Mouse (Mus musculus) forebrain, postnatal 0 days (tissue): ENCODE results near the gene Il1a. TPM values are rescaled to one million over a fixed set of nuclear protein-coding genes. Genes with fewer than 3 reads are reported as not detected.
A peak's percentile ranks its signal among the peaks of the same experiment; 100 is the strongest.

ENCODE experiments used
- ATAC-seq: fragments of 200-750 bp; cut with Nextera tagmentation; 2 replicates; pipeline ENCODE4 v1.8.0; 2017; ENCODE audit warnings: mild to moderate bottlenecking, moderate library complexity
- DNase-seq: peaks from one replicate; pipeline ENCODE4 v3.0.0-alpha.2; 2015
- H3K27ac ChIP-seq: fragments of 300-500 bp; sonication (generic); 2 replicates; pipeline ENCODE4 v1.5.1; 2014; ENCODE audit warnings: low read depth, mild to moderate bottlenecking, antibody characterized with exemption, low read length, moderate library complexity, mixed read lengths
- H3K27me3 ChIP-seq: fragments of 300-500 bp; sonication (generic); 2 replicates; pipeline ENCODE4 v1.6.1; 2014; ENCODE audit warnings: mild to moderate bottlenecking, low read length, mixed read lengths; ENCODE audit not compliant: insufficient read depth
- H3K36me3 ChIP-seq: fragments of 300-500 bp; sonication (generic); 2 replicates; pipeline ENCODE4 v1.6.1; 2014; ENCODE audit warnings: mild to moderate bottlenecking, moderate library complexity; ENCODE audit not compliant: insufficient read depth
- H3K4me1 ChIP-seq: fragments of 300-500 bp; sonication (generic); 2 replicates; pipeline ENCODE4 v1.6.1; 2014; ENCODE audit warnings: antibody characterized with exemption; ENCODE audit not compliant: insufficient read depth
- H3K4me2 ChIP-seq: fragments of 300-500 bp; sonication (generic); 2 replicates; pipeline ENCODE4 v1.6.1; 2014; ENCODE audit warnings: low read depth, mild to moderate bottlenecking, moderate library complexity
- H3K4me3 ChIP-seq: fragments of 300-500 bp; sonication (generic); 2 replicates; pipeline ENCODE4 v1.5.1; 2014; ENCODE audit warnings: low read depth, low read length, mixed read lengths
- H3K9ac ChIP-seq: fragments of 300-500 bp; sonication (generic); 2 replicates; pipeline ENCODE4 v1.6.1; 2014; ENCODE audit warnings: mild to moderate bottlenecking
- H3K9me3 ChIP-seq: fragments of 300-500 bp; sonication (generic); 2 replicates; pipeline ENCODE4 v1.6.1; 2016; ENCODE audit warnings: low read length
- CTCF ChIP-seq: sonication (generic); IDR thresholded peaks from 2 replicates; pipeline ENCODE4 v1.5.1; 2016; ENCODE audit warnings: antibody characterized with exemption, control low read depth, low read depth
- WGBS: fragments of 180-500 bp; shearing (Covaris S2); extraction: QIAGEN DNeasy Blood & Tissue Kit; methylation state at CpG from one replicate; pipeline ENCODE4 v1.1.7; 2014; 5-methylcytosine and 5-hydroxymethylcytosine counted together
- polyA plus RNA-seq: library from polyadenylated mRNA; unstranded; fragments of >200 nt; fragmentation: Nextera tagmentation; extraction: Ambion mirVana; gene quantifications from 2 replicates; pipeline ENCODE4 v1.2.1, GENCODE M21; 2015
- total RNA-seq: library from RNA; depleted of rRNA; stranded (reverse); fragments of >200 nt; gene quantifications from 2 replicates; pipeline ENCODE4 v1.2.3, GENCODE M21; 2014

Gene Il1a
- total and polyA plus RNA-seq, 2 experiments from 2014 or later = 0.10 to 0.38 TPM

DNA sequence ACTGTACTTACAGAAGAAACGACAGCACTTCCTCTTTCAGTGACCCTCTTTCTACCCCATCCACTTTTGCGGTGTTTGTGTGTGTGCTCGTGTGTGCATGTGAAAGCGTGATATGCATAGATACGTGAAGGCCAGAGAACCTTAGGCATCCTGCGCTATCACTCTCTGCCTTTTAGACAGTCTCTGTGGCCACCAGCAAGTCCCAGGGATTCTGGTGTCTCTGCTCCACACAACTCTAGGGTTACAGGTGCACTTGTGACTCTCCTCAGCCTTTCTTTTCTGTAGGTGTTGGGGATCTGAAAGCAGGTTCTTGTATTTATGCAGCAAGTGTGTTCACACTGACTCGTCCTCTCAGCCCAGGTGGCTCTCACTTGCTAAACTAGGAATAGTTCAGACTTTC lies 44.5 kb downstream of the Il1a start:
- 95% methylated on average over 7 of the region's 7 CpGs for WGBS

DNA sequence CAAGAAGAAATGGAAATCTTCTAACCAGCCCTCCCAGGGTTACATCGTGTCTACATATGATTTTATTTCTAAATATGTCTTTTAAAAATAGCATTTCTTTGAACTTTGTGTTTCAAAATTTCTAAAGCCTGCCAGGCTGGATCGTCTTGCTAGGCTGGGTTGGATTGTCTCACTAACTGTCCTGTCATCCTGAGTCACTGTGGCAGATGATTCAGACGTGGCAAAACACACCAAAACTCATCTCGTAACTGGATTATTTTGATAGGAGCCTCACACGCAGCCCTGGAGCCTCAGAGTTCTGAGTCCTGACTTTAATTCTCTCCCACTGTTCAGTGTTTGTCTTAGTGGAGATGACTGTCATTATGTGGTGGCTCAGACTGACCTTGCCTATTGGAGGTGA lies 46.7 kb downstream of the Il1a start:
- Histone ChIP-seq H3K4me1 (peaks cover 4% of the 10 kb centered on the region; the same call in 1 of the 2 replicates), H3K4me3 (no peak overlapping the region), H3K9me3 (no peaks in the 10 kb centered on the region), H3K4me2 (no peak overlapping the region), H3K36me3 (no peaks in the 10 kb centered on the region), H3K27me3 (no peaks in the 10 kb centered on the region), H3K27ac (no peak overlapping the region), H3K9ac (no peak overlapping the region)
- no peak for DNase-seq
- TF ChIP-seq CTCF = no peak
- no peak for ATAC-seq
- whole genome bisulfite sequencing = 75% methylated on average over 5 of the region's 5 CpGs

More for the DNA sequence above, 44.5 kb downstream of the Il1a start:
- Histone ChIP-seq H3K27me3 (no peaks in the 10 kb centered on the region), H3K9ac (no peak overlapping the region), H3K4me3 (no peak overlapping the region), H3K4me1 (no peaks in the 10 kb centered on the region), H3K9me3 (no peaks in the 10 kb centered on the region), H3K4me2 (no peak overlapping the region), H3K27ac (no peak overlapping the region), H3K36me3 (no peaks in the 10 kb centered on the region)
- DNase-seq = no peak
- ATAC-seq = no peak
- TF ChIP-seq CTCF = no peak

DNA sequence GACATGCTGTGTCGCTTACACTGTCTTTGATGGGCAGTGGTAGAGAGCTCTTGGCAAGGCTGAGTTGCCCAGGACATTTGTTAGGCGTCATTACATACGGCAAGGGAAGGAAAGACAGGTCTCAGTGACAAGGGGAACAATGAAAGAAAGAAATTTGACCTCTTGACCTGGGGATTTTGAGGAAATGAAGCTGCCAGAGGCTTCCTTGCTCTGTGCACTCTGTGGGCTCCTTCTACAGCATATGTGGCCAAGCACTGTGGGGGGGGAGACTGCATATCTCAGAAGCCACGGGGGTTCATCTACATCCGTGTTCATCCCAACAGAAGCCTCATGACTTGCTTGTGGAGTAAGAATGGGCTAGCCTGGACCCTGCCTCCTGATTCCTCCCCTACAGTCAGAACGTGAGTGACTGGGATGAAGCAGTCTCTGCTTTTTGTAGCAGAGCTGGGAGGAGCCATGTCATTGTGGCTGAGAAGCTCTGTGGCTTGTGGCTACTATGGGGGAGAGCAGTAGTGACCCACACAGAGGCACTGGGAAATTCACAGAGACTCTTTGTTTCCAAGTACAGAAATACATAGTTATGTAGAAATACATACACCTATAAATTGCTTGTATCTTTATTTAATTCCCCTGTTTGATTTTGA lies 48.5 kb downstream of the Il1a start:
- no peak for TF ChIP-seq CTCF
- 62% methylated on average over 6 of the region's 6 CpGs for WGBS
- no peak for ATAC-seq

DNA sequence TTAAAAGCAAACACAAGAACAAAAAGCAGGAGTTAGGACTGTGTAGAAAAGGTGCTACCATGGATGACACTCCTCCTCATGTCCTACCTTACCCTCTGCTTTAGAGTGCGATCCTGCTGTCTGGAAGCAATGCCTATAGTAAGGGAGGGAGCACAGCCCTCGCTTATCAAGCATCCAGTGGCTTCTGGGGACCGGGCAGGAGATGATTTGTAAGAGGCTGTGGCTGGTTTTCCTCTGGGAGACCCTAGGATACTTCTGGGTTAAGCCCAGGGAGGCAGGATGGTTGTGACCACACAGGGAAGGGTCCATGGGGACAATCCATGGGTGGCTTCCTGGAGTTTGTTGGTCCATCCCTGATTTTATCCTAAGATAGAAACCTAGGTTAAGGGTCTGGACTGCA lies 49.1 kb downstream of the Il1a start:
- peaks cover 4% of the 10 kb centered on the region; the same call in 1 of the 2 replicates for H3K4me1 ChIP-seq
- H3K9ac ChIP-seq = no peak overlapping the region
- TF ChIP-seq CTCF = no peak
- no peak overlapping the region for H3K4me2 ChIP-seq
- H3K36me3 ChIP-seq = no peaks in the 10 kb centered on the region
- DNase-seq (no peak), ATAC-seq (no peak)
- no peak overlapping the region for H3K27ac ChIP-seq
- H3K27me3 ChIP-seq = no peaks in the 10 kb centered on the region
- H3K4me3 ChIP-seq = no peak overlapping the region
- 75% methylated on average over 3 of the region's 3 CpGs for WGBS
- H3K9me3 ChIP-seq = no peaks in the 10 kb centered on the region

More for the DNA sequence above, 48.5 kb downstream of the Il1a start:
- Histone ChIP-seq H3K36me3 (no peaks in the 10 kb centered on the region), H3K27ac (no peak overlapping the region), H3K27me3 (no peaks in the 10 kb centered on the region), H3K4me1 (peaks cover 4% of the 10 kb centered on the region; the same call in 1 of the 2 replicates), H3K4me3 (no peak overlapping the region), H3K4me2 (no peak overlapping the region), H3K9ac (no peak overlapping the region), H3K9me3 (no peaks in the 10 kb centered on the region)
- DNase-seq = no peak

DNA sequence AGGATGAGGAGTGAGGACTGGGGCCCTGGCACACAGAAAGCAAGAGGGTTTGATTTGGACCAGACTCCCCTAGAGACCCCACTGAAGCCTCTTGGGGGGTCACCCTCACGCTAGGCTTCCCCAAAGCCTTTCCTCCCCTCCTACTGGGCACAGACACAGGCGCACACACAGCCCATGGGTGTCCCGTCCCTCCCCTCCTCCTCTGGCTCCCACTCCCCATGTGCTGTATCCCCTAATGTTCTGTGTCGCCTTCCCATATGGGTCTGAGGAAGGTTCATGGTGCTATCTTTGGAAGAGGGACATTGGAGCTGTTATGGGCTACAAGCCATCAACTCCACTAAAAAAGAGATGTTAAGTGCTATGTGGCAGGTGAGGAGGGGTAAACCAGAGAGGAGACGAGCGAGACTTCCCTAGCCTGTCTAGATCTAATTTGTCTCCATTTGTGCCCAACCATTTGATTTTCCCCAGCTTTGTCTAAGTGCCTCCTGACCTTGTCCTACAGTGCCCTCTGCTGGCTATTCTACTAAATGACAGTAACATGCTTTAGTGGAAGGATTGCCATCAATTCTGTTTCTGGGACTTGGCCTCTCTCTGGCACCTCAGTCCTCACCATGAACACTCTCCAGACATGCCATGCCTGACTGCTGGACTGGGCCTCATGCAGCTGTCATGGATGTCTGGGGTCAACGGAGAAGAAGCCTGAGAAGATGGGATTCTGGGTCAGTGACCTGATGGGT lies 51.1 kb downstream of the Il1a start:
- peak; percentile 96 for TF ChIP-seq CTCF
- WGBS = 29% methylated on average over 7 of the region's 7 CpGs

DNA sequence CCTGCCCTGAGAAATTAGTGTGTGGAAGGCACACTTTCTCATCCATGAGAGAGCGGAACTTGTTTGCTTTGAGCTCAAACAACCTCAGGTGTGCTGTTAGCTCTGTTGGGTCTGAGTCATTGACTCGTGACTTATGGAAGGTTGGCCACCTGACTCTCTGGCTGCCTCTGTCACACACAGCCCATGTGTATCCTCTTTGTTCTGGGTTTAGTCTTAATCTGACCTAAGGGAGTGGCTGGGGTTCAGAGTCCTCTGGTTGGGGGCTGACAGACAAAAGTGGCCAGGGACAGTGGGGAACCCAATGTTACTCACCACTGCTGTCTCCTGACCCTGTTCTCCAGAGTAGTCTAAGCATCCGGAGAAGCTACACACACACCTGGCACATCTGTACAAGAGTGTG lies 51.7 kb downstream of the Il1a start:
- Histone ChIP-seq H3K4me3 (no peak overlapping the region), H3K4me1 (peaks cover 4% of the 10 kb centered on the region; the same call in 1 of the 2 replicates), H3K27ac (no peak overlapping the region), H3K36me3 (no peaks in the 10 kb centered on the region), H3K9me3 (no peaks in the 10 kb centered on the region), H3K27me3 (no peaks in the 10 kb centered on the region), H3K4me2 (no peak overlapping the region), H3K9ac (no peak overlapping the region)
- DNase-seq (no peak), ATAC-seq (no peak)
- WGBS = 94% methylated on average over 3 of the region's 3 CpGs
- no peak for TF ChIP-seq CTCF

More for the DNA sequence above, 51.1 kb downstream of the Il1a start:
- ATAC-seq (peak; percentile 90), DNase-seq (peak; percentile 93)
- Histone ChIP-seq H3K36me3 (no peaks in the 10 kb centered on the region), H3K4me2 (peak overlapping the region; percentile 26; the same call in 1 of the 2 replicates), H3K9me3 (no peaks in the 10 kb centered on the region), H3K27me3 (no peaks in the 10 kb centered on the region), H3K27ac (peak overlapping the region; percentile 21; the same call in 1 of the 2 replicates), H3K4me1 (peaks cover 4% of the 10 kb centered on the region; the same call in 1 of the 2 replicates), H3K9ac (peak overlapping the region; percentile 31; the same call in 1 of the 2 replicates), H3K4me3 (no peak overlapping the region)

DNA sequence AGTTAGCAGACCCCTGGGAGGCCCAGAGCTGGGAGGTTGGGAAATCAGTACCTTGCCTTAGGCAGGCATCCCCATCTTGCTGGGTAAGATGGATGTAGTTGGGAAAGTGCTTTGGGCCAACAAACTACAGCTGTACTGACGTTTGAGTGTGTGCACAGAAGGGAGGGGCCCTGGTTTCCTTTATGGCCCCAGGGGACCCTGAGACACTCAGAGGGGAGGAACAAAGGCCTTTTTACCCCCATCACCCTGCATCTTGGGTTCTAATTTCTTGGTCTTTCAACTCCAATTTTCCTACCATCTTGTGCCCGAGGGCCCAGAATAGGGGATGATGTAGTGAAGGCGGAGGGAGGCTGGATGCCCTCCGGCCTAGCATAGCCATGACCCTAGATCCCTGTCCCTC lies 53.8 kb downstream of the Il1a start:
- Histone ChIP-seq H3K27me3 (no peaks in the 10 kb centered on the region), H3K9ac (no peak overlapping the region), H3K9me3 (no peaks in the 10 kb centered on the region), H3K4me1 (peaks cover 4% of the 10 kb centered on the region; the same call in 1 of the 2 replicates), H3K27ac (no peak overlapping the region), H3K4me3 (no peak overlapping the region), H3K36me3 (no peaks in the 10 kb centered on the region), H3K4me2 (no peak overlapping the region)
- TF ChIP-seq CTCF = no peak
- no peak for DNase-seq
- no peak for ATAC-seq
- 75% methylated on average over 4 of the region's 4 CpGs for WGBS
